18 mouse cellular contexts compared by ENCODE assay signal in the genomic region with DNA sequence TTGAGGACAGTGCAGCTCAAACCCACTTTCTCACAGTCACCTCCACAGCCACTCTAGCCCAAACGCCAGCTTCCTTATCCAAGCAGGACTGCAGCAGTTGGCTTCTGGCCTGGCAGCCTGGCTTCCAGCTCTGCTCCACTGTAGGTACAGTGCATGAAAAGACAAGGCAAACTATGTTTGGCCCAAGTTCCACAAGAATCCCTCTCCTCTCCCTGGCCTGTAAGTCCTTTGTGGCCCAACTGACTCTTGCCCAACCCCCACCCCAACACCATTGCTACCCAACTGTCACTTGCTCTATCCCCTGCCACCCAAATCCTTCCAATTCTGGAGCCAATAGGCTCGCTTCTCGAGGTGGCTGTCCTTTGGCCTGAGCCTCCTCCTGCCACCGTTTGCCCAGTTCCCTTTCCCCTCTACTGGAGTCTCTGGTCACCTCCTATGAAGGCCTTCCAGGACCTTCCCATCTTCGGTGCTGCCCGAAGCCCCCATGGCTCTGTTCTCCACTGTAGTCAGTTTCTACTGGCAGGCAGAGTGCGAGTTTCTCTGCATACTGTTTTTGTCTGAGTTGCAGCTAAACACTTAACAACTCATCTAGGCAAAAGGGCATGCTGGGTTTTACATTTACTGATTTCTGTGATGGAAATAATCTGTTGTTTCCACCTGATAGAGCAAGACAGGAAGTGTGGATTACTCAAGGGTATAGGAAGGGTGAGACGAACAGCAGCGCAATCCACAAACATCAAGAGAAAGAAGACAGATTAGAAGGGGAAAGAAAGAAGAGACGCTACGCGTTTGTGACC.
DNase-seq lines count a peak whose midpoint lies in the region; ATAC-seq lines count a peak whose summit lies in the region.
"Had no signal": no experiment of that assay in that cellular context is flagged by ENCODE, and none has a peak within 500 bp of the region (broad histone marks: within the 10 kb centered on the region; RNA-seq: fewer than 3 reads in every experiment).

No protein-coding gene starts in this region.

- no peak overlapping the region for H3K4me2 ChIP-seq in heart, embryonic 11.5 days
- H3K4me2 ChIP-seq: hindbrain, embryonic 12.5 days; liver, embryonic 12.5 days; lung, embryonic 15.5 days had no signal

- no peaks in the 10 kb centered on the region for H3K36me3 ChIP-seq in heart, embryonic 11.5 days (ENCODE audit: control insufficient read depth, insufficient read depth, low read length)
- H3K36me3 ChIP-seq: G1E; hindbrain, embryonic 12.5 days; liver, embryonic 12.5 days; lung, embryonic 15.5 days had no signal

- H3K27me3 ChIP-seq in heart, embryonic 11.5 days (ENCODE audit: control insufficient read depth, insufficient read depth, low read length): no peaks in the 10 kb centered on the region
- H3K27me3 ChIP-seq: lung, embryonic 15.5 days had no signal

- no peaks in the 10 kb centered on the region for H3K9me3 ChIP-seq in heart, embryonic 11.5 days (replicated peaks; ENCODE audit: control insufficient read depth, low read length)
- H3K9me3 ChIP-seq: G1E; hindbrain, embryonic 12.5 days; liver, embryonic 12.5 days; lung, embryonic 15.5 days had no signal

- ATAC-seq in heart, embryonic 11.5 days (replicated peaks; ENCODE audit: insufficient number of reproducible peaks, low FRiP score, low TSS enrichment): no peak
- ATAC-seq in CD4-positive, CD25-positive, alpha-beta regulatory T cell, adult 4 months: no peak
- ATAC-seq: forebrain, embryonic 14.5 days; inflammation-experienced regulatory T-cells, adult 6 months; liver, embryonic 12.5 days had no signal

- no peak overlapping the region for H3K27ac ChIP-seq in heart, embryonic 11.5 days (ENCODE audit: low read depth, low read length)
- H3K27ac ChIP-seq in brown adipose tissue, adult 24 weeks (replicated peaks; ENCODE audit: low read depth, low read length): peak overlapping the region; percentile 78
- H3K27ac ChIP-seq: hindbrain, embryonic 12.5 days; liver, embryonic 12.5 days; lung, embryonic 15.5 days had no signal

- WGBS in heart, embryonic 11.5 days (ENCODE audit: insufficient replicate concordance): 65% methylated on average over 12 of the region's 12 CpGs

- peak; percentile 47 for DNase-seq in heart, adult 8-10 months (ENCODE audit: low spot score)
- DNase-seq in kidney, postnatal 36 days: peak; percentile 49 to 72
- no peak for DNase-seq in kidney, postnatal 10 days
- DNase-seq in heart, postnatal 10 days: peak; percentile 66 to 76
- DNase-seq: cerebellum, adult 18-20 months; layer of hippocampus, postnatal 36 days; right cerebral cortex, adult 18-20 months; thymus, adult 18-20 months had no signal

- H3K9ac ChIP-seq in heart, embryonic 11.5 days (ENCODE audit: low read depth, low read length): no peak overlapping the region
- H3K9ac ChIP-seq: hindbrain, embryonic 12.5 days; liver, embryonic 12.5 days; lung, embryonic 15.5 days had no signal

- H3K4me1 ChIP-seq in heart, embryonic 11.5 days (ENCODE audit: control insufficient read depth, insufficient read depth, low read length): peaks cover 58% of the 10 kb centered on the region
- peaks cover 24% of the 10 kb centered on the region for H3K4me1 ChIP-seq in brown adipose tissue, adult 24 weeks (ENCODE audit: control insufficient read depth, insufficient read depth, insufficient read length, low read length)

- intact Hi-C loops in heart, postnatal 10 days (cut with DNase I): no loop called here

- H3K4me3 ChIP-seq in heart, embryonic 11.5 days (ENCODE audit: low read depth, low read length): no peak overlapping the region
- H3K4me3 ChIP-seq in brown adipose tissue, adult 24 weeks (ENCODE audit: insufficient read depth, low read depth, low read length): no peak overlapping the region
- H3K4me3 ChIP-seq: erythroblast, embryonic 14.5 days; hindbrain, embryonic 12.5 days; liver, embryonic 12.5 days; lung, embryonic 15.5 days had no signal
